Mouse (Mus musculus): ENCODE results near the gene Proser1. TPM values are rescaled to one million over a fixed set of nuclear protein-coding genes. Genes with fewer than 3 reads are reported as not detected.

Gene Proser1
- polyA plus RNA-seq, 1 experiment from 2014 or later: 26.3 TPM

Other genes with a start within 250 kb of the Proser1 start
- 11.4 and 14.5 TPM in 2 replicates for gene Nhlrc3, start 334 bp upstream of the Proser1 start, polyA plus RNA-seq (2016; fragmentation: Nextera tagmentation; extraction: Ambion mirVana)
- gene Stoml3, start 25.0 kb downstream of the Proser1 start, polyA plus RNA-seq (2016; fragmentation: Nextera tagmentation; extraction: Ambion mirVana): not detected in 2 replicates
- gene Frem2, start 193.7 kb downstream of the Proser1 start, polyA plus RNA-seq (2016; fragmentation: Nextera tagmentation; extraction: Ambion mirVana): 7.4 and 7.6 TPM in 2 replicates

Measured in limb, embryonic 12.5 days (tissue).